Mouse (Mus musculus) mesoderm, embryonic 11.5 days (tissue): ENCODE results near the gene Slc35b1.

Experiments used
- DNase-seq: peaks from one replicate; pipeline ENCODE4 v3.0.0-alpha.2; 2012; ENCODE audit warnings: low read depth, low spot score

The Slc35b1 gene

DNA sequence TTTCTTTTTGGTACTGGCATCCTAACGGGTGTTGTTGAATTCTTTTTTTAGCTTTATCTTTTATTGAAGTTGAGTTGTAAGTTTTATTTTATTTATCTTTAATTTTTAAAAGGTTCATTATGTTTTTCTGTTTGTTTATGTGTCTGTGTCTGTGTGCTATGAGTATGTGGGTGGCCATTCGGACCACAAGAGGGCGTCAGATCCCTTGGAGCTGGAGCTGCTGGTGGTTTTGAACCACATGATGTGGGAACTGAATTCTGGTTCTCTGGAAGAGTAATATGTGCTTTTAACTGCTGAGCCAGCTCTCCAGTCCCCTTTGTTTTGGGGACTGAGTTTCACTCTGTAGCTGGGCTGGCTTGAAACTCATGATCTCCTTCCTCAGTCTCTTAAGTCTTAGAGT, 39.0 kb downstream of the Slc35b1 start:
- no peak for DNase-seq

DNA sequence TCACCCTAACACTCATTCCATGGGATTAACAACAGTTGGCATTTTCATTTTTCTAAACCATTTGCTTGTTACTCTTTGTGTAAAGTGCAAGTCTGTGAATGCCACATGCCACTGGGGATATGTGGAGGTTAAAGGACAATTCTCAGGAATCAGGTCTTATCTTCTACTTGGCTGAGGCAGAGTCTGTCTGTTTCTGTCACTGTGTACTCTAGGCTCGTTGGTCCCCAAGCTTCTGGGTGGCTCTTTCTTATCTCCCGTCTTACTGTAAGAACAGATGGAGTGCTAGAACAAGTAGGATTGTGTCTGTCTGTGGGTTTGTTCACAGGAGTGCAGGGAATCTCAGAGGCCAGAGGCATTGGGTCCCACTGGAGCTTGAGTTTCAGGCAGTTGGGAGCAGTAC, 46.9 kb downstream of the Slc35b1 start:
- DNase-seq: no peak

DNA sequence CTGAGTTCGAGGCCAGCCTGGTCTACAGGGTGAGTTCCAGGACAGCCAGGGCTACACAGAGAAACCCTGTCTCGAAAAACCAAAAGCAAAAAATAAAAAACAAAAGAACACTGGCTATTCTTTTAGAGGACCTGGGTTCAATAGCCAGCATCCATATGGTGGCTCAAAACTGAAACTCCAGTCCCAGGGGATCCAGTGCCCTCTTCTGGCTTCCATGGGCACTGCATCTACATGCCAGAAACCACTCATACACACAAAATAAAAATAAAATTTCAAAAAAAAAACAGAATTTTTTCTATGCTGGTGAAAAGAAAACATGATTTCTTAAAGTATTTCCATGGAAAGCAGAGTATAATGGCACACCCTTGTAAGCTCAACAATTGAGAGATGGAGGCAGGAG, 47.7 kb downstream of the Slc35b1 start:
- DNase-seq: no peak
